Mouse (Mus musculus) fat pad, adult 2 months (tissue): ENCODE results near the gene Miga2.
A peak's percentile ranks its signal among the peaks of the same experiment; 100 is the strongest.

Experiments
- DNase-seq: peaks from one replicate; pipeline ENCODE4 v3.0.0-alpha.2; 2011; ENCODE audit warnings: low read depth, low spot score; ENCODE audit errors: extremely low read depth

Miga2 gene

GRCm38 (mm10) chr2:30357552-30358510 lies 6.2 kb upstream of the Miga2 start:
- DNase-seq, result no peak

GRCm38 (mm10) chr2:30358533-30359531 lies 5.2 kb upstream of the Miga2 start, which contains the start of gene Sh3glb2:
Gene Sh3glb2, minus strand, starts transcription at chr2:30359337.
- DNase-seq, result no peak

GRCm38 (mm10) chr2:30360626-30361025 lies 3.4 kb upstream of the Miga2 start:
- no peak for DNase-seq

- no peak for DNase-seq
These were observed 1.2 kb upstream of the Miga2 start for GRCm38 (mm10) chr2:30362865-30363264.

GRCm38 (mm10) chr2:30365281-30366069 lies 1.4 kb downstream of the Miga2 start:
- DNase-seq, result no peak

- no peak for DNase-seq
These were observed 2.2 kb downstream of the Miga2 start for GRCm38 (mm10) chr2:30366203-30366602.

- DNase-seq, result no peak
These were observed 7.5 kb downstream of the Miga2 start for GRCm38 (mm10) chr2:30371544-30371943.

GRCm38 (mm10) chr2:30372726-30373125 lies 8.7 kb downstream of the Miga2 start:
- no peak for DNase-seq

- no peak for DNase-seq
These were observed 11.9 kb downstream of the Miga2 start for GRCm38 (mm10) chr2:30375893-30376292.

GRCm38 (mm10) chr2:30377721-30378120 lies 13.7 kb downstream of the Miga2 start:
- DNase-seq, result no peak

GRCm38 (mm10) chr2:30379307-30379706 lies 15.3 kb downstream of the Miga2 start:
- DNase-seq, result no peak

GRCm38 (mm10) chr2:30380564-30381376 lies 16.7 kb downstream of the Miga2 start:
- peak; percentile 89 for DNase-seq

- DNase-seq, result no peak
These were observed 17.3 kb downstream of the Miga2 start for GRCm38 (mm10) chr2:30381377-30381725.

GRCm38 (mm10) chr2:30384814-30385213 lies 20.8 kb downstream of the Miga2 start:
- no peak for DNase-seq

GRCm38 (mm10) chr2:30385591-30385990 lies 21.6 kb downstream of the Miga2 start:
- peak; percentile 89 for DNase-seq

GRCm38 (mm10) chr2:30386913-30387312 lies 22.9 kb downstream of the Miga2 start:
- DNase-seq, result no peak

GRCm38 (mm10) chr2:30389000-30389399 lies 25.0 kb downstream of the Miga2 start:
- no peak for DNase-seq

- no peak for DNase-seq
These were observed 28.1 kb downstream of the Miga2 start, which contains the start of gene Dolpp1 for GRCm38 (mm10) chr2:30392114-30392576. Gene Dolpp1, plus strand, starts transcription at chr2:30392254.

GRCm38 (mm10) chr2:30392577-30393369 lies 28.7 kb downstream of the Miga2 start:
- no peak for DNase-seq
